Mouse (Mus musculus): ENCODE results near the gene Wdr90. TPM values are rescaled to one million over a fixed set of nuclear protein-coding genes. Genes with fewer than 3 reads are reported as not detected.
A peak's percentile ranks its signal among the peaks of the same experiment; 100 is the strongest.

The Wdr90 gene
- polyA plus RNA-seq, 1 experiment from 2014 or later, result 46.3 TPM

DNA sequence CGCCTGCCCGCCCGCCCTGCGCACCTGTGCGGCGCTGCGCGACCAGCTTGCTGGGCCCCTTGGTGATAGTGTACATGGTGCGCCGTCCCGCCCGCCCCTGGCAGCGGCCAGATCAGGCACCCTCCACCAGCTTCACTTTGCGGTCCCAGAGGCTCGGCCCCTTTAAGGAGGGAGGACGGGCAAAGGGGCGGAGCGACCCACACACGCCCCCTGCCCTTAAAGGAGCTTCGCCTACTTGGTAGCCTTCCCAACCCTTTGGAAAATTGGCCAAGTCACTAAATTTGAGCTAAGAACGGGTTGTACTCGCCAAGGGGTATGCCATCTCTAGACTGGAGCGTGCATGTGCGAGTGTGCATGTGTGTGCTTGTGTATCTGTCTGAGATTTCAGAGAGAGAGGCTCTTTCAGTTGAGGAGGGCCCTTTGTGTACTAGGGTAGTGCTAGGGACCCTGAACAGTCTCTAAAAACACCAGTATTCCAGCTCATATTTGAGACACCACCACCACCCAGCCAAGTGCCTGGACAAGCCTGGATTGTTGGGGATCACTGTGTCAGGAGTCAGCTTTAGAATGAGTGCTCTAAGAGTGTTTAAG is 7.4 kb upstream of the Wdr90 start, which contains the start of gene Mcrip2:
TSS of gene Mcrip2 (minus strand) at position 164 of the 591 bp plus-strand sequence.
- H3K4me1 ChIP-seq (replicated peaks; ENCODE audit: control insufficient read depth, insufficient read depth, low read length), result peaks cover 12% of the 10 kb centered on the region
- H3K36me3 ChIP-seq (ENCODE audit: control insufficient read depth, insufficient read depth, low read length), result no peaks in the 10 kb centered on the region
- DNase-seq (ENCODE audit: low spot score) (peak; percentile 88), ATAC-seq (replicated peaks; ENCODE audit: low FRiP score) (peak; percentile 89)
- H3K27ac ChIP-seq (ENCODE audit: low read depth, low read length), result peak within 1 kb of the TSS; percentile 27; the same call in 1 of the 2 replicates
- H3K4me3 ChIP-seq (ENCODE audit: low read depth, low read length), result peak within 1 kb of the TSS; percentile 84
- H3K4me2 ChIP-seq (ENCODE audit: low read depth, low read length, severe bottlenecking), result peak within 1 kb of the TSS; percentile 96
- H3K27me3 ChIP-seq (ENCODE audit: control insufficient read depth, insufficient read depth, low read length), result no peaks in the 10 kb centered on the region
- WGBS, result under 1% methylated on average over 24 of the region's 24 CpGs
- H3K9me3 ChIP-seq (ENCODE audit: control insufficient read depth, low read length), result no peaks in the 10 kb centered on the region
- peak within 1 kb of the TSS; percentile 51 for H3K9ac ChIP-seq (ENCODE audit: low read length)

DNA sequence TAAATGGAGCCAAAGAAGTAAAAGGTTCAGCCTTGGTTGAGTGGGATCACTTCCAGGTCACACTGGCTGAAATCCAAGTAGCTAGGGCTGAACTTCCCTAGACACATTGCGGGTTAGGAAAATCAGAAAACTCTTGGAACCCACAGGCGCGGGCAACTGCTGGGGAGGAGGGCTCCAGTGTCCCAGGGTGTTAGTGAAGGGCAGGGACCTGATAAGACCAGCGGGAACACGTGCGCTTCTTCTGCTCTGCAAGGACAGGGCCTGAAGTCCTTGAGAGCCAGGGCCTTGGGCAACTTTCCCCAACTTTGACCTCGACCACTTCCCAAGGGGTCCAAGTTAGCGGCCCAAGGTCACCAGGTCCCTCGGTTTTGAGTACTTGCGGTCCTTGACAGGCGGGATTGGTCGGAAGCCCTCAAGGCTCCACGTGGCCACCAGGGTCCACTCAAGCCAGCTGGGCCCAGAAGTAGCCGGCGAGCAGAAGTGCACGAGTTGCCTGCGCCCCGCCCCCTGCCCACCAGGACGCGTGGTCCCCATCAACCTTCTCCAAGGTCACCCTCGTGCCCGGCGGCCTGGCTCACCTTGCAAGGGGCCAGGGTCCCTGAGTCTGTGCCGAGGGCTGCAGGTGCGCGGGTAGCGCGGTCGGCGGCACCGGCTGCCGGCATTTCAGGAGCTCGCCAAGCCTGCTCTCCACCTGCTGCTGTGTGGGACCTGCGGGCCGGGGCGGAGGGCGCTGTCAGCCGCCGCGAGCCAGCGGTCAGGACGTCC is 6.7 kb upstream of the Wdr90 start:
- ATAC-seq (replicated peaks; ENCODE audit: low FRiP score), result peak; percentile 52; the same call in 1 of the 2 replicates
- H3K27ac ChIP-seq (ENCODE audit: low read depth, low read length), result no peak overlapping the region
- peak overlapping the region; percentile 84 for H3K4me3 ChIP-seq (ENCODE audit: low read depth, low read length)
- peaks cover 12% of the 10 kb centered on the region for H3K4me1 ChIP-seq (replicated peaks; ENCODE audit: control insufficient read depth, insufficient read depth, low read length)
- H3K9me3 ChIP-seq (ENCODE audit: control insufficient read depth, low read length), result no peaks in the 10 kb centered on the region
- H3K36me3 ChIP-seq (ENCODE audit: control insufficient read depth, insufficient read depth, low read length), result no peaks in the 10 kb centered on the region
- H3K9ac ChIP-seq (ENCODE audit: low read length), result peak overlapping the region; percentile 51
- WGBS, result under 1% methylated on average over 42 of the region's 42 CpGs
- H3K4me2 ChIP-seq (ENCODE audit: low read depth, low read length, severe bottlenecking), result peak overlapping the region; percentile 96
- H3K27me3 ChIP-seq (ENCODE audit: control insufficient read depth, insufficient read depth, low read length), result no peaks in the 10 kb centered on the region
- DNase-seq (ENCODE audit: low spot score), result peak; percentile 78

DNA sequence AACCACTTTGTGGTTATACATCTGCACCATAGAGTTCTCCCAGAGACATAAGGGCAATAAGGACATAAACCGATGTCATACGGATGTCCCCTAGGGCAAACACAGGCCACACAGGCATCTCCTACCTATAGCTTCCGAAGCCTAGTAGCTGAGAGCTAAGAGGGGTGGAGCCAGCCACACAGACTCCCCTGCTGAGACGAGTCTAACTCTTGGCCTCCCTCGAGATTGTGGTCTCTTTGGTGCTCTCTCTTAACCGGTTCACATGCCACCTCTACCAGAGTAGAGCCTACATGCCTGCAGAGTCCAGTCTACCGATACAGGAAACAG is 6.2 kb upstream of the Wdr90 start:
- ATAC-seq (replicated peaks; ENCODE audit: low FRiP score) (no peak), DNase-seq (ENCODE audit: low spot score) (no peak)
- Histone ChIP-seq H3K27ac (ENCODE audit: low read depth, low read length) (no peak overlapping the region), H3K36me3 (ENCODE audit: control insufficient read depth, insufficient read depth, low read length) (no peaks in the 10 kb centered on the region), H3K9ac (ENCODE audit: low read length) (0 out of 2 replicates have a peak overlapping the region, but pooled peaks have one; percentile 7), H3K27me3 (ENCODE audit: control insufficient read depth, insufficient read depth, low read length) (no peaks in the 10 kb centered on the region), H3K4me1 (replicated peaks; ENCODE audit: control insufficient read depth, insufficient read depth, low read length) (peaks cover 12% of the 10 kb centered on the region), H3K4me2 (ENCODE audit: low read depth, low read length, severe bottlenecking) (peak overlapping the region; percentile 96), H3K4me3 (ENCODE audit: low read depth, low read length) (peak overlapping the region; percentile 84), H3K9me3 (ENCODE audit: control insufficient read depth, low read length) (no peaks in the 10 kb centered on the region)
- 16% methylated on average over 7 of the region's 7 CpGs for WGBS

DNA sequence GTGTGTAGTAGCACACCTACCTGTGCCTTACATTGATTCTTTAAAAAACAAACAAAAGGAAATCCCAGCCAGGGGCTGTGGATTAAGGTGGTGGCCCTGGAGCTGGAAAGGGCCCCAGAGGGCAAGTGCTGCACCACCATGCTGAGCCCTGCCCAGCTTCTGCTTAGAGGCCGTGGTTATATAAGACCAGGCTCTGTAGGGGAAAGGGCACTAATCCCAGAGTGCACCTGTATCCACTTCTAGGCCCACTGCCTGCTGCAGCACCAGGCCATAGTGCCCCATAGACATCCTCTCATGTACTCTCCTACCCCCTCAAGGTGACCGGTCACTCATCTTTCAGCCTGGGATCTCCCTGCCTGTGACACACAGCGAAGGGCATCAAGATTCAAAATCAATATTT is 4.9 kb upstream of the Wdr90 start:
- no peak overlapping the region for H3K9ac ChIP-seq (ENCODE audit: low read length)
- no peak overlapping the region for H3K27ac ChIP-seq (ENCODE audit: low read depth, low read length)
- ATAC-seq (replicated peaks; ENCODE audit: low FRiP score) (no peak), DNase-seq (ENCODE audit: low spot score) (no peak)
- H3K36me3 ChIP-seq (ENCODE audit: control insufficient read depth, insufficient read depth, low read length), result no peaks in the 10 kb centered on the region
- H3K4me3 ChIP-seq (ENCODE audit: low read depth, low read length), result no peak overlapping the region
- no peaks in the 10 kb centered on the region for H3K27me3 ChIP-seq (ENCODE audit: control insufficient read depth, insufficient read depth, low read length)
- H3K9me3 ChIP-seq (ENCODE audit: control insufficient read depth, low read length), result no peaks in the 10 kb centered on the region
- peaks cover 15% of the 10 kb centered on the region for H3K4me1 ChIP-seq (replicated peaks; ENCODE audit: control insufficient read depth, insufficient read depth, low read length)
- H3K4me2 ChIP-seq (ENCODE audit: low read depth, low read length, severe bottlenecking), result no peak overlapping the region
- WGBS, result 87% methylated on average over 3 of the region's 3 CpGs

DNA sequence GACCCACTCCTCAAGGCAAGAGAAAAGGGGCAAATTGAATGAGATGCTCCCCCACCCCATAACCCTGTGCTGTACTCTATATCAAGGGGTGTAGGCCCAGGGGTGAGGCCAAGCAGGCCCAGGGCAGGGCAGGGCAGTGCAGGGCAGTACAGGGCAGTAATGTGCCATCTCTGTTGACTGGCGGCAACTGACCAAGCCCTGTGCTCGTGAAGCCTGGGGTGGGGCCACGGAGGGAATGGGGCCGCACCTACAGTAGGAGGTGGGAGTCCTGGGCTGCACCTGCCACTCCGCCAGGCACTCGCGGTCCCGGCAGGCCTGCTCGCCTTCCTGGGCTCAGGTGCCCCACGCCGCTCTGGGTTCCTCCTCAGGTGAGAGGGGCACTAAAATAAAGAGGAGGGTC is 4.0 kb upstream of the Wdr90 start:
- 93% methylated on average over 11 of the region's 11 CpGs for WGBS
- Histone ChIP-seq H3K4me2 (ENCODE audit: low read depth, low read length, severe bottlenecking) (no peak overlapping the region), H3K27ac (ENCODE audit: low read depth, low read length) (no peak overlapping the region), H3K4me3 (ENCODE audit: low read depth, low read length) (no peak overlapping the region), H3K9ac (ENCODE audit: low read length) (no peak overlapping the region), H3K36me3 (ENCODE audit: control insufficient read depth, insufficient read depth, low read length) (no peaks in the 10 kb centered on the region), H3K27me3 (ENCODE audit: control insufficient read depth, insufficient read depth, low read length) (no peaks in the 10 kb centered on the region), H3K4me1 (replicated peaks; ENCODE audit: control insufficient read depth, insufficient read depth, low read length) (peaks cover 23% of the 10 kb centered on the region), H3K9me3 (ENCODE audit: control insufficient read depth, low read length) (no peaks in the 10 kb centered on the region)
- DNase-seq (ENCODE audit: low spot score) (no peak), ATAC-seq (replicated peaks; ENCODE audit: low FRiP score) (no peak)

DNA sequence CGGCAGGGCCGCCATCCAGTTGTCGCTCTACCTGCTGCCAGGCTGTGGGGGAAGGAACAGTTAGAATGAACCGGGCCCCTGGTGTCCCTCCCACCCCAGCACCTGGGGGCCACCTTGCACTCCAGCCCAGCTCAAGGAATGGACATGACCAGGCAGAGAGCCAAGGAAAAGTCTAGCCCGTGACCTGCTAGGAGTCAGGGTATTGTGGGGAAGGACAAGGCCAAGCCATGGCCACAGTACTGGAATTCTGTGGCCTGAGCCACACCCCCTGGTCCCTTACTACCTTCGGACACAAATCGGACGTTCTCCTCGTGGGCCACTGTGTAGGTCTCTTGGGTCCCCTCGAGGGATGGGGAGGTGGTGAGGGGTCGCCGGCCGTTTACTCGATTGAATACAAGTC is 3.0 kb upstream of the Wdr90 start:
- Histone ChIP-seq H3K36me3 (ENCODE audit: control insufficient read depth, insufficient read depth, low read length) (no peaks in the 10 kb centered on the region), H3K27me3 (ENCODE audit: control insufficient read depth, insufficient read depth, low read length) (no peaks in the 10 kb centered on the region), H3K9ac (ENCODE audit: low read length) (no peak overlapping the region), H3K4me1 (replicated peaks; ENCODE audit: control insufficient read depth, insufficient read depth, low read length) (peaks cover 25% of the 10 kb centered on the region), H3K4me2 (ENCODE audit: low read depth, low read length, severe bottlenecking) (no peak overlapping the region), H3K4me3 (ENCODE audit: low read depth, low read length) (no peak overlapping the region), H3K9me3 (ENCODE audit: control insufficient read depth, low read length) (no peaks in the 10 kb centered on the region), H3K27ac (ENCODE audit: low read depth, low read length) (no peak overlapping the region)
- no peak for ATAC-seq (replicated peaks; ENCODE audit: low FRiP score)
- DNase-seq (ENCODE audit: low spot score), result no peak
- 91% methylated on average over 14 of the region's 14 CpGs for WGBS

DNA sequence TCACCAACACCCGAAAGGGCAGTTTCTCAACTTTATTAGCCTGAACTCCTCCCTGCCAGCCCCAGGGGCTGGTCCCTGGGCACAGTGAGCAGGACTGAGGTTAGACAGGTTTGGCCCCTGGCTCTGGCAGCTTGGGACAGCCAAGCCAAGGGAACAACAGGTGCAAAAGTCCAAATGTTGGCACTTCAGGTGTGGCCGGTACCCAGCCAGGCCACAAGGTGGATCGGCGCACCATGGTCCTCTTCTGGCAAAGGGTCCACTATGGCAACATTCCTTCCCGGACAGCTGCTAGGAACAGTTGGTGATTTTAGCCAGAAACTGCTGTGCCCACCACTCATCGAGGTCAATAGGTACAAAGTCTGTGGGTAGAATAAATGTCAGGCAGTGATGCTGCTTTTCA is 2.4 kb upstream of the Wdr90 start:
- no peak overlapping the region for H3K27ac ChIP-seq (ENCODE audit: low read depth, low read length)
- H3K9ac ChIP-seq (ENCODE audit: low read length), result no peak overlapping the region
- H3K4me1 ChIP-seq (replicated peaks; ENCODE audit: control insufficient read depth, insufficient read depth, low read length), result peaks cover 23% of the 10 kb centered on the region
- no peaks in the 10 kb centered on the region for H3K9me3 ChIP-seq (ENCODE audit: control insufficient read depth, low read length)
- no peak overlapping the region for H3K4me3 ChIP-seq (ENCODE audit: low read depth, low read length)
- no peak overlapping the region for H3K4me2 ChIP-seq (ENCODE audit: low read depth, low read length, severe bottlenecking)
- DNase-seq (ENCODE audit: low spot score) (no peak), ATAC-seq (replicated peaks; ENCODE audit: low FRiP score) (no peak)
- H3K36me3 ChIP-seq (ENCODE audit: control insufficient read depth, insufficient read depth, low read length), result no peaks in the 10 kb centered on the region
- H3K27me3 ChIP-seq (ENCODE audit: control insufficient read depth, insufficient read depth, low read length), result no peaks in the 10 kb centered on the region
- 96% methylated on average over 6 of the region's 6 CpGs for WGBS

DNA sequence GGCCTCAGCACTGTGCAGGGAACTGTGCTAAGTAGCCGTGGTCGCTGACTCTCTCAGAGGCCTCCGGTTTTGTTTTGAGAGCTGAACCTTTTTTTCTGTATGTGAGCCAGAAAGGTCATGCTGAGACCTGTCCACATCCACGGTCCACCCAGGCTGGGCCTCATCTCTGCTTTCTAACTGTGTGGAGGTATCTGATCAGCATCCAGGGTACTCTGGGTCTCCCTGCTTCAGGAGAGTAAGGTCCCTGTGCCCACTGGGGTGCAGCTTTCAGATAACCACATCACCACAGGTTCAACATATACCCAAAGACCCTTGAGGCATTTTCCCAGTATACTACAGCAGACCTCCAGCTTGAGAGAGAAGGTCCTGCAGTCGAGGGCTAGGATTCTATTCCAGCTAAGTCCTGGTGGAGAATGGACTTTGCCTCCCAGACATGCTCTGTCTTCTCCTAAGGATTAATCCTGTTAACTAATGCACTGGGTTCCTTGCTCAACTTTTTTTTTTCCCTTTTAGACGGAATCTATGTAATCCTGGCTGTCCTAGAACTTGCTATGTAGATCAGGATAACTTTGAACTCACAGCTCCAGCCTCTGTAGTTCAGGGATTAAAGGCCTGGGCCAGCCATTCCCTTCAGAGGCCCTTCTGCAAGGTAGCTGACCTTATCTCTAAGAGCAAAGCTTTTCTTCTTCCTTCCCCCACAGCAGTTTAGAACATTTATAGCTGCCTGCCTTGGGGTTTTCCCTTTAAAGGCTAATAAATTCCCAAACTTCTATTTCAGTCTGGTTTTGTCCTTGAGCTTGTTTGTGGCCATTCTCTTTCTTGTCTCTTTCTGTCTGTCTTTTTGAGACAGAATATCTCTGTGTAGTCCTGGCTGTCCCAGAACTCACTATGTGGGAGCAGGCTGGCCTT is 657 bp upstream of the Wdr90 start:
- Histone ChIP-seq H3K4me3 (ENCODE audit: low read depth, low read length) (peak overlapping the region; percentile 64), H3K27me3 (ENCODE audit: control insufficient read depth, insufficient read depth, low read length) (no peaks in the 10 kb centered on the region), H3K4me2 (ENCODE audit: low read depth, low read length, severe bottlenecking) (peak overlapping the region; percentile 92), H3K4me1 (replicated peaks; ENCODE audit: control insufficient read depth, insufficient read depth, low read length) (peaks cover 14% of the 10 kb centered on the region), H3K9me3 (ENCODE audit: control insufficient read depth, low read length) (no peaks in the 10 kb centered on the region), H3K36me3 (ENCODE audit: control insufficient read depth, insufficient read depth, low read length) (no peaks in the 10 kb centered on the region), H3K9ac (ENCODE audit: low read length) (peak overlapping the region; percentile 84), H3K27ac (ENCODE audit: low read depth, low read length) (peak overlapping the region; percentile 76; the same call in 1 of the 2 replicates)
- 10% methylated on average over 6 of the region's 6 CpGs for WGBS
- peak; percentile 49; the same call in 1 of the 2 replicates for ATAC-seq (replicated peaks; ENCODE audit: low FRiP score)
- no peak for DNase-seq (ENCODE audit: low spot score)
